Comparison of ENCODE assay signal across 23 mouse cellular contexts in the genomic region with DNA sequence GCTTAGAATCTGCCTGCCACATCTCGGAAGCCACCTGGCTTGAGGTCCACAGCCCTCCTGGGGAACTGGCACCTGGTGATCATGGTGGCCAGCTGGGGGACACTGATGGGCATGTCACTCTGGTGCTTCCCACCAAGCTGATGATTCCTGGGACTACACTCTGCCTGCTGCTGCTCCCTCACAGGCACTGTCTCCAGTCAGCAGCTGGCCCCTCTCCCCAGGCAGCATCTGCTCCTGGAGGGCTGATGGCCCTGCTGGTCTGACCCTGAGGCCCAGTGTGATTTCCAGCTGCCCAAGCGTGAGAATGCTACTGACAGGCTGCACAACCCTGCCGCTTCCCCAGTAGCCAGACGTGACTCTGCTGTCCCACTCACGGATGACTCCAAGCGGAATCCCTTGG. TPM values are rescaled to one million over a fixed set of nuclear protein-coding genes. Genes with fewer than 3 reads are reported as not detected.
A peak's percentile ranks its signal among the peaks of the same experiment; 100 is the strongest.
DNase-seq lines count a peak whose midpoint lies in the region; ATAC-seq and TF ChIP-seq lines count a peak whose summit lies in the region.
"Had no signal": no experiment of that assay in that cellular context is flagged by ENCODE, and none has a peak within 500 bp of the region (broad histone marks: within the 10 kb centered on the region; RNA-seq: fewer than 3 reads in every experiment).

No protein-coding gene starts in this region.

- no peaks in the 10 kb centered on the region for H3K9me3 ChIP-seq in heart, embryonic 11.5 days (replicated peaks; ENCODE audit: control insufficient read depth, low read length)
- no peaks in the 10 kb centered on the region for H3K9me3 ChIP-seq in lung, embryonic 16.5 days (ENCODE audit: control insufficient read depth, low read length)
- no peaks in the 10 kb centered on the region for H3K9me3 ChIP-seq in hindbrain, postnatal 0 days (ENCODE audit: low read length)
- H3K9me3 ChIP-seq: forebrain, embryonic 10.5 days; heart, embryonic 13.5 days; limb, embryonic 15.5 days; midbrain, embryonic 15.5 days; stomach, embryonic 15.5 days had no signal

- H3K4me3 ChIP-seq in heart, embryonic 11.5 days (ENCODE audit: low read depth, low read length): no peak overlapping the region
- H3K4me3 ChIP-seq in lung, embryonic 16.5 days (ENCODE audit: low read length): no peak overlapping the region
- H3K4me3 ChIP-seq in hindbrain, postnatal 0 days (ENCODE audit: low read length): no peak overlapping the region
- H3K4me3 ChIP-seq: forebrain, embryonic 10.5 days; heart, embryonic 13.5 days; limb, embryonic 15.5 days; midbrain, embryonic 15.5 days; myocyte; stomach, embryonic 15.5 days had no signal

- 76% methylated on average over 6 of the region's 6 CpGs for WGBS in heart, embryonic 11.5 days (ENCODE audit: insufficient replicate concordance)
- 65% methylated on average over 6 of the region's 6 CpGs for WGBS in lung, embryonic 16.5 days
- 58% methylated on average over 6 of the region's 6 CpGs for WGBS in hindbrain, postnatal 0 days

- no peak overlapping the region for H3K27ac ChIP-seq in heart, embryonic 11.5 days (ENCODE audit: low read depth, low read length)
- H3K27ac ChIP-seq in lung, embryonic 16.5 days (ENCODE audit: low read length): no peak overlapping the region
- H3K27ac ChIP-seq in hindbrain, postnatal 0 days: no peak overlapping the region
- H3K27ac ChIP-seq: forebrain, embryonic 10.5 days; heart, embryonic 13.5 days; limb, embryonic 15.5 days; liver, embryonic 14.5 days; midbrain, embryonic 15.5 days; stomach, embryonic 15.5 days had no signal

- no peaks in the 10 kb centered on the region for H3K36me3 ChIP-seq in heart, embryonic 11.5 days (ENCODE audit: control insufficient read depth, insufficient read depth, low read length)
- no peaks in the 10 kb centered on the region for H3K36me3 ChIP-seq in lung, embryonic 16.5 days (ENCODE audit: control insufficient read depth, insufficient read depth, low read length)
- no peaks in the 10 kb centered on the region for H3K36me3 ChIP-seq in hindbrain, postnatal 0 days (ENCODE audit: insufficient read depth, low read length)
- H3K36me3 ChIP-seq: forebrain, embryonic 10.5 days; heart, embryonic 13.5 days; limb, embryonic 15.5 days; midbrain, embryonic 15.5 days; stomach, embryonic 15.5 days had no signal

- H3K27me3 ChIP-seq in heart, embryonic 11.5 days (ENCODE audit: control insufficient read depth, insufficient read depth, low read length): no peaks in the 10 kb centered on the region
- no peaks in the 10 kb centered on the region for H3K27me3 ChIP-seq in lung, embryonic 16.5 days (ENCODE audit: control insufficient read depth, insufficient read depth, low read depth, low read length)
- no peaks in the 10 kb centered on the region for H3K27me3 ChIP-seq in hindbrain, postnatal 0 days (ENCODE audit: insufficient read depth, low read length)
- H3K27me3 ChIP-seq: heart, embryonic 13.5 days; limb, embryonic 15.5 days; stomach, embryonic 15.5 days had no signal

- no peak for TF ChIP-seq CTCF in hindbrain, postnatal 0 days (IDR thresholded peaks at IDR 0.05; ENCODE audit: low read depth)

- no peak for DNase-seq in heart, adult 18-20 months
- DNase-seq in lung, postnatal 14 days: no peak
- peak; percentile 34 for DNase-seq in MN1 (ENCODE audit: low spot score)
- peak; percentile 63 for DNase-seq in hindbrain, postnatal 0 days (ENCODE audit: low spot score)
- DNase-seq in layer of hippocampus, postnatal 14 days (ENCODE audit: low spot score in 2 of 2): no peak
- DNase-seq: adrenal gland, postnatal 25 days; cerebellum, adult 8-10 months; gastrocnemius, postnatal 14 days; heart, adult 11 months; heart, postnatal 14 days; kidney, adult 18-20 months; kidney, postnatal 4 days had no signal

- ATAC-seq in heart, embryonic 11.5 days (replicated peaks; ENCODE audit: insufficient number of reproducible peaks, low FRiP score, low TSS enrichment): no peak
- peak; percentile 43; the same call in 1 of the 2 replicates for ATAC-seq in lung, embryonic 16.5 days (ENCODE audit: low read depth)
- peak; percentile 82 for ATAC-seq in hindbrain, postnatal 0 days
- ATAC-seq: CD4-positive, CD25-positive, alpha-beta regulatory T cell, adult 4 months; forebrain, embryonic 16.5 days; midbrain, embryonic 15.5 days had no signal

- peaks cover 3% of the 10 kb centered on the region for H3K4me1 ChIP-seq in heart, embryonic 11.5 days (ENCODE audit: control insufficient read depth, insufficient read depth, low read length)
- no peaks in the 10 kb centered on the region; the same call in 1 of the 2 replicates for H3K4me1 ChIP-seq in lung, embryonic 16.5 days (replicated peaks; ENCODE audit: control insufficient read depth, insufficient read depth, low read length)
- H3K4me1 ChIP-seq in hindbrain, postnatal 0 days (ENCODE audit: insufficient read depth, low read length): peaks cover 7% of the 10 kb centered on the region; the same call in 1 of the 2 replicates

- H3K9ac ChIP-seq in heart, embryonic 11.5 days (ENCODE audit: low read depth, low read length): peak overlapping the region; percentile 22; the same call in 1 of the 2 replicates
- H3K9ac ChIP-seq in lung, embryonic 16.5 days (ENCODE audit: low read length): no peak overlapping the region
- H3K9ac ChIP-seq in hindbrain, postnatal 0 days (replicated peaks; ENCODE audit: low read length): no peak overlapping the region
- H3K9ac ChIP-seq: heart, embryonic 13.5 days; limb, embryonic 15.5 days; liver, embryonic 14.5 days; midbrain, embryonic 15.5 days; stomach, embryonic 15.5 days had no signal

- no peak overlapping the region for H3K4me2 ChIP-seq in heart, embryonic 11.5 days
- no peak overlapping the region for H3K4me2 ChIP-seq in lung, embryonic 16.5 days (ENCODE audit: low read depth, low read length)
- no peak overlapping the region for H3K4me2 ChIP-seq in hindbrain, postnatal 0 days (ENCODE audit: low read depth, low read length)
- H3K4me2 ChIP-seq: heart, embryonic 13.5 days; limb, embryonic 15.5 days; midbrain, embryonic 15.5 days; stomach, embryonic 15.5 days had no signal

RNA-seq across cellular contexts. Expression of a gene that starts 9.2 kb away (rescaled TPM):
- polyA plus RNA-seq in heart, embryonic 11.5 days (2014; fragmentation: Nextera tagmentation; extraction: Ambion mirVana): 6.1 and 8.1 TPM in 2 replicates
- 1 to 10 TPM; 4.5 to 5.1 TPM for total RNA-seq in heart, adult 18-20 months (2021)
- 5.3 and 6.8 TPM in 2 replicates for polyA plus RNA-seq in lung, embryonic 16.5 days (2015; fragmentation: Nextera tagmentation; extraction: Ambion mirVana)
- total RNA-seq in hindbrain, postnatal 0 days (2014; rRNA removed): 9.7 and 13.4 TPM in 2 replicates
- polyA plus RNA-seq in hindbrain, postnatal 0 days (2015; fragmentation: Nextera tagmentation; extraction: Ambion mirVana): 5.5 and 6.3 TPM in 2 replicates
- 1 to 10 TPM; 4.2 TPM for total RNA-seq in layer of hippocampus, postnatal 14 days (2021)
- polyA plus RNA-seq: myocyte had no signal

Comparison
In these comparisons a context has a peak if more than half of its experiments do, and no peak if none do; other contexts are left out.
1. DNase-seq: peak in MN1 (single experiment) and hindbrain, postnatal 0 days (single experiment); none in heart, adult 18-20 months (0 of 2), lung, postnatal 14 days (single experiment) and layer of hippocampus, postnatal 14 days (0 of 2).